ENCODE assay signal across 8 mouse cellular contexts in the genomic region with DNA sequence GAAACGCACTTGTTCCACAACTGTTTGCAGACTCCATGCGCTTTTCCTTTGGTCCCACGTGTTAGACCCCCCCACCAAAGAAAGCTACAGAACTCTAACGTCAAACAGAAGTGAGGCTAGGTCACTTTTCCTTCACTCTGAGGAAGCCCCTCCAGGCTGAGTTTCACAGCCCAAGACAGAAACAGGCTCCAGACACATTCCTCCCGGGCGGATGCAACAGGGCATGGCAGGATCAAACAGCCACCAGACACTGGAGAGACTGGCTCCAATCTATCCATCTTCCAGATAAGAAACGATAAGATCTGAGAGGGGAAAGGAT.
DNase-seq lines count a peak whose midpoint lies in the region; ATAC-seq and TF ChIP-seq lines count a peak whose summit lies in the region.

No protein-coding gene starts in this region.

- peaks cover 41% of the 10 kb centered on the region for H3K4me1 ChIP-seq in lung, embryonic 14.5 days (ENCODE audit: insufficient read depth)
- H3K4me1 ChIP-seq in lung, adult 2 months (ENCODE audit: control insufficient read depth, insufficient read depth, low read length): peaks cover 17% of the 10 kb centered on the region
- H3K4me1 ChIP-seq in heart, embryonic 11.5 days (ENCODE audit: control insufficient read depth, insufficient read depth, low read length): peaks cover 41% of the 10 kb centered on the region

- H3K36me3 ChIP-seq in lung, embryonic 14.5 days (ENCODE audit: insufficient read depth): no peaks in the 10 kb centered on the region
- no peaks in the 10 kb centered on the region for H3K36me3 ChIP-seq in heart, embryonic 11.5 days (ENCODE audit: control insufficient read depth, insufficient read depth, low read length)
- H3K36me3 ChIP-seq in myocyte (ENCODE audit: control insufficient read depth, insufficient read depth): no peaks in the 10 kb centered on the region

- peak overlapping the region; percentile 77 for H3K9ac ChIP-seq in lung, embryonic 14.5 days
- peak overlapping the region; percentile 90 for H3K9ac ChIP-seq in heart, embryonic 11.5 days (ENCODE audit: low read depth, low read length)

- peak; percentile 74 for DNase-seq in lung, embryonic 14.5 days
- DNase-seq in lung, adult 2 months: no peak
- peak; percentile 33 to 39 for DNase-seq in cerebellum, postnatal 10 days
- DNase-seq in kidney, postnatal 14 days: peak; percentile 33
- DNase-seq in layer of hippocampus, adult 8-10 months (ENCODE audit: low spot score in 2 of 2): no peak
- no peak for DNase-seq in layer of hippocampus, postnatal 36 days

- H3ac ChIP-seq in myocyte (ENCODE audit: control insufficient read depth, insufficient read length): no peak overlapping the region

- no peak for TF ChIP-seq POLR2A in lung, adult 2 months (IDR thresholded peaks at IDR 0.05; ENCODE audit: borderline replicate concordance, extremely low read depth, low read depth, low read length)
- no peak for TF ChIP-seq POLR2A in myocyte (IDR thresholded peaks at IDR 0.05; ENCODE audit: insufficient read length, low read depth)

- no peaks in the 10 kb centered on the region for H3K9me3 ChIP-seq in lung, embryonic 14.5 days (ENCODE audit: low read depth, low read length)
- no peaks in the 10 kb centered on the region for H3K9me3 ChIP-seq in heart, embryonic 11.5 days (replicated peaks; ENCODE audit: control insufficient read depth, low read length)

- H3K27me3 ChIP-seq in lung, embryonic 14.5 days (ENCODE audit: insufficient read depth, low read length): no peaks in the 10 kb centered on the region
- H3K27me3 ChIP-seq in heart, embryonic 11.5 days (ENCODE audit: control insufficient read depth, insufficient read depth, low read length): no peaks in the 10 kb centered on the region
- no peaks in the 10 kb centered on the region for H3K27me3 ChIP-seq in myocyte (ENCODE audit: control insufficient read depth, insufficient read depth, insufficient read length)

- H3K27ac ChIP-seq in lung, embryonic 14.5 days (ENCODE audit: low read depth): peak overlapping the region; percentile 99
- H3K27ac ChIP-seq in heart, embryonic 11.5 days (ENCODE audit: low read depth, low read length): peak overlapping the region; percentile 98

- 1% methylated on average over 7 of the region's 7 CpGs for WGBS in lung, embryonic 14.5 days
- WGBS in lung, adult 2 months: 9% methylated on average over 6 of the region's 7 CpGs
- WGBS in heart, embryonic 11.5 days (ENCODE audit: insufficient replicate concordance): 2% methylated on average over 7 of the region's 7 CpGs

- peak overlapping the region; percentile 47 for H3K4me3 ChIP-seq in lung, embryonic 14.5 days (ENCODE audit: low read depth, low read length)
- H3K4me3 ChIP-seq in lung, adult 2 months (replicated peaks; ENCODE audit: extremely low read depth, low read depth, low read length): no peak overlapping the region
- peak overlapping the region; percentile 58 for H3K4me3 ChIP-seq in heart, embryonic 11.5 days (ENCODE audit: low read depth, low read length)
- peak overlapping the region; percentile 32 for H3K4me3 ChIP-seq in myocyte

- no peaks in the 10 kb centered on the region for H3K79me2 ChIP-seq in myocyte (ENCODE audit: control insufficient read depth, insufficient read depth)

- peak; percentile 30; the same call in 1 of the 2 replicates for TF ChIP-seq CTCF in lung, embryonic 14.5 days (IDR thresholded peaks at IDR 0.05; ENCODE audit: low read depth)
- TF ChIP-seq CTCF in lung, adult 2 months (IDR thresholded peaks at IDR 0.05; ENCODE audit: insufficient read depth, low read length): no peak

- peak overlapping the region; percentile 68 for H3K4me2 ChIP-seq in lung, embryonic 14.5 days
- H3K4me2 ChIP-seq in heart, embryonic 11.5 days: peak overlapping the region; percentile 84
- H3K4me2 ChIP-seq in myocyte (ENCODE audit: low read depth): peak overlapping the region; percentile 87

- no peak for ATAC-seq in lung, embryonic 14.5 days (ENCODE audit: insufficient read depth)
- no peak for ATAC-seq in heart, embryonic 11.5 days (replicated peaks; ENCODE audit: insufficient number of reproducible peaks, low FRiP score, low TSS enrichment)

TF ChIP-seq in myocyte, 11 proteins besides CTCF, POLR2A, EP300 and RAD21:
- TF ChIP-seq E2F4 (IDR thresholded peaks at IDR 0.05; ENCODE audit: insufficient read depth): no peak

Comparison
In these comparisons a context has a peak if more than half of its experiments do, and no peak if none do; other contexts are left out.
1. DNase-seq: peak in lung, embryonic 14.5 days (single experiment), cerebellum, postnatal 10 days (2 of 2) and kidney, postnatal 14 days (single experiment); none in lung, adult 2 months (single experiment), layer of hippocampus, adult 8-10 months (0 of 2) and layer of hippocampus, postnatal 36 days (0 of 2).
2. Peak in every context shown above with its lines, with median percentiles within 50 percentile points of each other: H3K4me2 ChIP-seq.